Mouse (Mus musculus) right cerebral cortex, postnatal 4 days (tissue): Measurements from ENCODE around the gene 1700019A02Rik.

ENCODE experiments used
- DNase-seq: peaks from one replicate; pipeline ENCODE4 v3.0.0-alpha.2; 2022

Gene 1700019A02Rik

GRCm38 (mm10) chr1:53187536-53187935, at the start of gene 1700019A02Rik:
TSS of gene 1700019A02Rik (minus strand) at chr1:53187636.
- DNase-seq: no peak

- no peak for DNase-seq
These were observed 38.6 kb upstream of the 1700019A02Rik start for GRCm38 (mm10) chr1:53226063-53226462.

DNA sequence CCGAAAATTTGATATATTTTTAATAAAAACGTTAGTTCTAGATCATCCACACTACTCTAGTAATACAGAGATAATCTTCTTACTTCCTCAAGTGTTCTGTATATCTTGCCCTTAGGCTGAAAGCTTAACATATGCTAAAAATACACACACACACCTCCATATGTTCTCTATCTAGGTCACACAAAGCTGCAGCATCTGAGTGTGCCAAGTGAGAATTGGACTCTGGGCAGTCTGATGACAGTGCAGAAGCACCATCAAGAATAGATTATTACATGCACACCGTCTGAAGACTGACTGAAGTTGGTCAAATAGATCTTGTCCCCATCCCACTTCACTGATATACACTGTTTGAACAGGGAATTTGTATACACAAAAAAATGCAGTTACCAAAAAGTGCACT, 38.2 kb upstream of the 1700019A02Rik start:
- no peak for DNase-seq

DNA sequence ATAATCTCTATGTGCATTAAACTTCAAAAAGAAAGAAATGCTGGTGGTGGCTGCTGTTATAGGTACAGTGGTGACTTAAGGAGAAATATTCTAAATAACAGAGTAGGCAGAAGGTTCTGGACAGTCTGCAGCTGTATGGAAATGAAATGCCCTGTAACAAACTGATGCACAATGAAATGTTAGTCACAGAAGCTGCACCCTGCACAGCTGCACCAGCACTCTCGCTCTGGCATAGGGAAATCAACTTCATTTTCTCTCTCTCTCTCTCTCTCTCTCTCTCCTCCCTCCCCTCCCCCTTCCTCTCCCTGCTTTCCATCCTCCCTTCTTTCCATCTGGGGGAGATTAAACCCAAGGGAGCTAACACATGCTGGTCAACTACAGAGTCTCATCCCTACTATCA, 37.3 kb upstream of the 1700019A02Rik start:
- no peak for DNase-seq

DNA sequence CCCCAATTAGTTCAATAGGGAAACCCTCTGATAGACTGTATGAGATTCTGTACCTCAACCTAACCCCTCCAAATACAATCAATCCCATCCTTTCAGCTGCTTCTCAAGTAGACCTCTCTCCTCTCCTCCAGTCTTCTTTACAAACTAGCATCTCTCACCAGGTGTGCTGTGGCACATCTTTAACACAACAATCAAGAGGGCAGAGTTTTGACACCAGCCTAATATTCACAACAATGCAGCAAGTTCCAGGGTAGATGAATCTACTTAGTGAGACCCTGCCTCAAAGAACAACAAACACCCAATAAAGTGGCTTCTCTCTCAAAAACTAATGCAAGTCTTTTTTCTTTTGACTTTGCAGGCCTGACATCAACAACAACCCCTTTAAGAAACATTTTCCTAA, 22.7 kb upstream of the 1700019A02Rik start:
- DNase-seq: no peak

- no peak for DNase-seq
These were observed 16.5 kb upstream of the 1700019A02Rik start for GRCm38 (mm10) chr1:53203902-53204301.

- DNase-seq: no peak
These were observed 14.3 kb upstream of the 1700019A02Rik start for GRCm38 (mm10) chr1:53201630-53202199.

DNA sequence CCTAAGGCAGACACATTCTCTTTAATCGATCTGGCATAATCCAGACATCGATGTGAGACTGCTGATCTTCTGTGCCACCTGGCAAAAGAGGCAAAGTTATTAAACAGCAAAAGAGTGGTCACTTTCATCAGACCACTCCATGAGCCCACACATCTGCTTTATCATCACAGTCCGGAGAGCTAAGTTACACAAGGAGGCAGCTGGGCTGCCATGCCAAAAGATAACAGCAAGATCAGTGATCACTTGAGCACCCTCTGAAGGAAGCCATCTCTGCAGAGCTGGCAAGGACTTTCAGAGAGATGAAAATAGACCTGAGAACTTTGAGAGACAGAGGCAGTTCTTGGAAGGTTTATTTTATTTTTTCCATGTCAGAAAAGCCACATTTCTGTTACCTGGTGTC, 7.1 kb upstream of the 1700019A02Rik start:
- no peak for DNase-seq

- DNase-seq: no peak
These were observed 3.8 kb upstream of the 1700019A02Rik start for GRCm38 (mm10) chr1:53191234-53191633.

- DNase-seq: no peak
These were observed 2.2 kb upstream of the 1700019A02Rik start for GRCm38 (mm10) chr1:53189620-53190019.

- no peak for DNase-seq
These were observed 1.1 kb downstream of the 1700019A02Rik start for GRCm38 (mm10) chr1:53186301-53186700.

DNA sequence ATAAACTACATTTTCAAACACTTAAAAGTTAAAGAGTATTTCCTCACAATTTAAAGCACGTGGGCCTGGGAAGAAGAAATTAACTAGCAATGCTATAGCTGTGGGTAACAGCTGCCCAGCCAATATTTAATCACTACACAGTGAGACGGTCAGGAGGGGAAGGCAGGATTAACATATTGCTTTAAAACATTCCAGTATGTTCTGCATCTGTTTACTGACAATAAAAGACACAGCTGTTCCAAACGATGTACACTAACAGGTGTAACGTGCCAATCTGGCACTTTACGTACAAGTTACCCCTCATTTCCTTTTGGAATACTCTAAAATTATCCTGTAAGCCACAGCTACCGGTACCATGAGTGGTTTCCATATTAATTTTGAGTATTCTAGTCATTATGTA, 29.7 kb downstream of the 1700019A02Rik start:
- DNase-seq: no peak

DNA sequence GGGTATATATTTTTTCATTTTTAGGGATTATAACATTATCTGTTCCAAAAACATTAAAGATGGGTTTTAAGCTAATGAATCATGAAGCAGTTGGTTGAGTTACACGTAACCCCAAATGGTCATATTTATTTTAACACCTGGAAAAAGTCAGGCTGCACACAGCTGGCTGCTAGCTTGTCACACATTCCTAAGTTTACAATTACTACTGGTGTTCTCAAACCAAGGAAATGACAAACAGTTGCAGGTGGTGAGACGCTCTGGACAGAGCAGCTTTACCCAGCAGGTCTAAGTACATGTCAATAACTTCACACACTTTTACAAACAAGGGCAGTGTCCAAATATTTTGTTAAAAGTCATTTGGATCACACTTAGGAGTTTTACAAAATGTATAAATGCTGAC, 64.4 kb downstream of the 1700019A02Rik start:
- DNase-seq: no peak

DNA sequence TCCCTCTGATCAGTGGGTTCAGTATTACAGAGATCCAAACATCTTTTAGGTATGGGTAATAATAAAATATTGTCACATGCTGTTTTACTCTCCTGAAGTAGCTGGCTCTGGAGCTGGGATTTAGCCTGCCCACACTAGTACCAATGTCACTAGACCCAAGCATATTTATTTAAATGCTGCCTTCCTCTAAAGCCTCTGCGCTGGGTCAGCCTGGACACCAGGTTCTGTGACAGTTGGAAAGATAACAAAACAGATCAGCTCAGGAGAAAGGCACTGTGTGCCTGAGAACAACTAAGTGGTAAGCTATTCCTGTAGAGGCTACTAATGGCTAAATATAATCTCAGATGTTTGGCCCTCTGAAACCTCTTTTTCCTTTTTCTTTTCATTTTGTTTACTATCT, 76.9 kb downstream of the 1700019A02Rik start:
- DNase-seq: no peak
